Mouse (Mus musculus): Measurements from ENCODE around the gene Pdzd4.

DNA sequence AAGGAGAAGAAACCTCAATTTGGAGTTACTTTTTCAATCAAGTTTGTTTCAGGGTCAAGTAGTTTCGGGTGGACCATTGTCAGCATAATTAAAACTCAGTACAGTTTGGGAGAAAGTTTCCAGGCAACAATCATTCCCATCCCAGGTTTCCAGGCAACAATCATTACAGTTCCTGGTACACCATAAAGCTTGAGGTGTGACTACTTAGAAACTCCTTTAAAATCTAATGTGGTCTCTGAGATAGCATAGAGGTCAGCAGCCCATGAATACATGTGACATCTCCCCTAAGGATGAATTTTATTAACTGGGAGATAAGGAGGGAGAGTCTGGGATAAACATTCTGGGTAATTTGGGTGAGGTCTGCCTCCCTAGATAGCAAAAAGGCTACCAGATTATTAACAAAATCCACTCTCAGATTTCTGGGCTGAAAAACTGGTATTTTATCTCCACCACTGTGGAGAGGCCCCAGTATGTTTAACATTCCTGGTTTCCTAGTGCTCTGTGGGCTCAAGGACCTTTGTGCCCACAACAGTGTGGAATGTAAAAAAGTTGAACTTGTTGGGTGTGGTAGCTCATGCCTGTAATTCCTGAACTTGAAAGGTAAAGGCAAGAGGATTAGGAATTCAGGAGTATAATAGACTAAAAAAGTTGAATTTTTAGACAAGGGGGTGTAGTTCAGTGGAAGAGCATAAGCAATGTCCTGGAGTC, 79.8 kb downstream of the Pdzd4 start:
- TF ChIP-seq CTCF (conservative IDR thresholded peaks at IDR 0.05 in 1 of 2, IDR thresholded peaks at IDR 0.05 in 1 of 2; ENCODE audit: low read depth in 2 of 2, low read length in 2 of 2) (no peak), USF2 (conservative IDR thresholded peaks at IDR 0.05; ENCODE audit: low read depth, low read length) (no peak), IRF4 (IDR thresholded peaks at IDR 0.05; ENCODE audit: low read depth, low read length) (no peak), JUN (IDR thresholded peaks at IDR 0.05; ENCODE audit: insufficient read depth, low read depth, low read length) (no peak), POLR2A (IDR thresholded peaks at IDR 0.05; ENCODE audit: low read depth, low read length) (no peak), RAD21 (IDR thresholded peaks at IDR 0.05; ENCODE audit: low read depth, low read length) (no peak), ZMIZ1 (IDR thresholded peaks at IDR 0.05; ENCODE audit: low read depth, low read length) (no peak)

Data from CH12.LX (cell line).